Mouse (Mus musculus) lung, embryonic 15.5 days (tissue): ENCODE data around the gene Smyd3. TPM values are rescaled to one million over a fixed set of nuclear protein-coding genes. Genes with fewer than 3 reads are reported as not detected.

Source experiments
- ATAC-seq: fragments of 200-750 bp; cut with Nextera tagmentation; 2 replicates; pipeline ENCODE4 v1.8.0; 2017; ENCODE audit warnings: moderate number of reproducible peaks, borderline replicate concordance; ENCODE audit not compliant: low FRiP score, low TSS enrichment; ENCODE audit errors: extremely low read depth
- H3K27ac ChIP-seq: fragments of 300-500 bp; sonication (generic); 2 replicates; pipeline ENCODE4 v1.5.1; 2015; ENCODE audit warnings: moderate library complexity, mild to moderate bottlenecking, inconsistent platforms
- H3K27me3 ChIP-seq: fragments of 300-500 bp; sonication (generic); 2 replicates; pipeline ENCODE4 v1.6.1; 2015; ENCODE audit warnings: inconsistent platforms
- H3K36me3 ChIP-seq: fragments of 300-500 bp; sonication (generic); 2 replicates; pipeline ENCODE4 v1.6.1; 2015; ENCODE audit warnings: inconsistent platforms
- H3K4me1 ChIP-seq: fragments of 300-500 bp; sonication (generic); 2 replicates; pipeline ENCODE4 v1.6.1; 2015; ENCODE audit warnings: inconsistent platforms
- H3K4me2 ChIP-seq: fragments of 300-500 bp; sonication (generic); 2 replicates; pipeline ENCODE4 v1.6.1; 2015; ENCODE audit warnings: inconsistent platforms, mild to moderate bottlenecking, moderate library complexity
- H3K4me3 ChIP-seq: fragments of 300-500 bp; sonication (generic); 2 replicates; pipeline ENCODE4 v1.5.1; 2015; ENCODE audit warnings: mild to moderate bottlenecking, inconsistent platforms
- H3K9ac ChIP-seq: fragments of 300-500 bp; sonication (generic); 2 replicates; pipeline ENCODE4 v1.6.1; 2015; ENCODE audit warnings: inconsistent platforms
- H3K9me3 ChIP-seq: fragments of 300-500 bp; sonication (generic); 2 replicates; pipeline ENCODE4 v1.6.1; 2016; ENCODE audit warnings: inconsistent platforms
- WGBS: fragments of 180-500 bp; shearing (Covaris S2); methylation state at CpG from one replicate; pipeline ENCODE4 v1.1.7; 2015; 5-methylcytosine and 5-hydroxymethylcytosine counted together
- polyA plus RNA-seq: library from polyadenylated mRNA; unstranded; fragments of >200 nt; fragmentation: Nextera tagmentation; extraction: Ambion mirVana; gene quantifications from 2 replicates; pipeline ENCODE4 v1.2.1, GENCODE M21; 2015

Smyd3 gene
- polyA plus RNA-seq, 1 experiment from 2014 or later, result 18.3 TPM

DNA sequence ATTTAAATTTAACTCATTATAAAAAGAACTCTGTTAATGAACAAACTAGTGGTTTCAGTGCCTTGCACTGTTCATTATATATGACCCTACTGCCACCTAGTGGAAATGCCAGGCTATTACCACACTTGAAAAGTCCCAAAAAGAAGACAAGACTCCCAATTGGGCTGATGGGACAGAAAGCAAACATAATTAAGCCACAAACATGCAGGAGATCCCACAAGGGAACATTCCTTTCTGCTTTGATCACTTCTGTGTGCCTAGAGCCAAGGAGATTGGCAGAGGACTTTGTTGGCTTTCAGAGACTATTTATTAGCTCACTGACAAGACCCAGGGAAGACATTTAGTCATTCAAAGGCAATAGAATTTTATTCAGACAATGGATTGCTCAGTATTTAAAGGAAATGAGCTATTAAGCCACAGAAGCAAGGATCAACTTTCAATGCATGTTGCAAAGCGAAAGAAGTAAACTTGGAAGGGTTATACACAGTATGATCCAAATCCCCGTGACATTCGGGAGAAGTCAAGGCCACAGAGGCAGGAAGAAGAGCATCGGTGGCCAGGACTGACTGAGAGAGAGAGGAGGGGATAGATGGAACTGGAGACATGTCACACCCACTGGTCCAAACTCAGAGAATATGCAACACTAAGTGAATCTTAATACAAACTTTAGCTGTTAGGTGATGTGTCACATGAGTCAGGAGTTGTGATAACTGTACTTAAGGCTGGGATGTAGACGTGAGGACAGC, 40.5 kb downstream of the Smyd3 start:
- no peaks in the 10 kb centered on the region for H3K27me3 ChIP-seq
- ATAC-seq, result peak; percentile 63; the same call in 1 of the 2 replicates
- 61% methylated on average over 5 of the region's 5 CpGs for WGBS

DNA sequence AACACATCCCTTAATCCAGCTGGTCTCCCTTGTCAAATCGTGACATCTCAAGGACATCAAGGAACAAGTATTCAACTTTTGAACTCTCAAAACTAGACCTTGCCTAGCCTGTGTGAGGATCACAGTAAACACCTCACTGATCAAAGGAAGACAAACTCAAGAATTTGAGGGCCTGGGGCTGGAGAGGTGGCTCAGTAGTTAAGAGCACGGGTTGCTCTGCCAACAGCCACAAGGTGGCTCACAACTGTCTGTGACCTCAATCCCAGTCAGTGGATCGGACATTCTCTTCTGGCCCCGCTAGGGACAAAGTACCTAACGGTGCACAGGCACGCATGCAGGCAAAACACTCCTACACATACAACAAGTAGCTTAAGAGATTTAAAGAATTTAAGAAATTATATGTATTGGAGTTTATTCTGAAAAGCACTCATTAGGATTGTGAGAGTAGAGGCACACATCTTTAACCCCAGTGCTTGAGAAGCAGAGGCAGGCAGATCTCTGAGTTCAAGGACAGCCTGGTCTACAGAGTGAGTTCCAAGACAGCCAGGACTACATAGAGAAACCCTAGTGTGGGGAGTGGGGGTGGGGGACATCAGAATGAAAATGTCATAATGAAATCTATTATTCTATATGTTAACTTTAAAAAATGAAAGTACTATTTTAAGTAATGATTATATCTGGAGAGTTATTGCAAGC, 41.2 kb downstream of the Smyd3 start:
- no peak overlapping the region for H3K4me3 ChIP-seq
- 51% methylated on average over 6 of the region's 6 CpGs for WGBS
- no peak overlapping the region for H3K4me2 ChIP-seq
- H3K4me1 ChIP-seq, result no peaks in the 10 kb centered on the region; the same call in 1 of the 2 replicates
- H3K27ac ChIP-seq, result no peak overlapping the region
- H3K9ac ChIP-seq, result no peak overlapping the region
- H3K36me3 ChIP-seq, result no peaks in the 10 kb centered on the region; the same call in 1 of the 2 replicates
- H3K27me3 ChIP-seq, result no peaks in the 10 kb centered on the region
- H3K9me3 ChIP-seq, result peaks cover 4% of the 10 kb centered on the region; the same call in 1 of the 2 replicates
- ATAC-seq, result peak; percentile 6; the same call in 1 of the 2 replicates

More for the DNA sequence above, 40.5 kb downstream of the Smyd3 start:
- Histone ChIP-seq H3K27ac (no peak overlapping the region), H3K4me1 (no peaks in the 10 kb centered on the region; the same call in 1 of the 2 replicates), H3K9me3 (peaks cover 3% of the 10 kb centered on the region; the same call in 1 of the 2 replicates), H3K9ac (no peak overlapping the region), H3K4me3 (no peak overlapping the region), H3K4me2 (no peak overlapping the region), H3K36me3 (no peaks in the 10 kb centered on the region; the same call in 1 of the 2 replicates)

DNA sequence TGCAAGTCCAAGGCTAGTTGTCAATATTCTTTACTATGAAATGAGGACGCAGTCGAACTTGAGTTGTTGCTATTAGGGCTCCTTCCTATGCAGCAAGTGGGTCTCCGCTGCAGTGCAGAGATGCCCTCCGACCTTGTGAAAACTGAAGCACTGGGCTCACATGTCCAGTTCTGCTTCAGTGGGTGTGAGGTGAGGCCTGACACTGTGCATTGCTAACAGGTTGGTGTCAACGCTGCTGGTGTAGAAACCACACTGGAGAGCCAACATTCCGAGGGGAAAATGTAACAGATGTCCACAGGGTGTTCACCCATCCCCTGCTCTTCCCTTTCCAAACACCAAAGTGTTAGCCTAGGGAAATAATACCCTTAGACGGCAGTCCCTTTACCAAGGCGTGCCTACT, 43.1 kb downstream of the Smyd3 start:
- H3K27me3 ChIP-seq, result no peaks in the 10 kb centered on the region
- H3K9ac ChIP-seq, result no peak overlapping the region
- WGBS, result 46% methylated on average over 8 of the region's 8 CpGs
- ATAC-seq, result no peak
- no peaks in the 10 kb centered on the region; the same call in 1 of the 2 replicates for H3K36me3 ChIP-seq
- H3K4me2 ChIP-seq, result no peak overlapping the region
- H3K4me1 ChIP-seq, result no peaks in the 10 kb centered on the region; the same call in 1 of the 2 replicates
- no peak overlapping the region for H3K4me3 ChIP-seq
- H3K9me3 ChIP-seq, result peaks cover 4% of the 10 kb centered on the region; the same call in 1 of the 2 replicates
- no peak overlapping the region for H3K27ac ChIP-seq

DNA sequence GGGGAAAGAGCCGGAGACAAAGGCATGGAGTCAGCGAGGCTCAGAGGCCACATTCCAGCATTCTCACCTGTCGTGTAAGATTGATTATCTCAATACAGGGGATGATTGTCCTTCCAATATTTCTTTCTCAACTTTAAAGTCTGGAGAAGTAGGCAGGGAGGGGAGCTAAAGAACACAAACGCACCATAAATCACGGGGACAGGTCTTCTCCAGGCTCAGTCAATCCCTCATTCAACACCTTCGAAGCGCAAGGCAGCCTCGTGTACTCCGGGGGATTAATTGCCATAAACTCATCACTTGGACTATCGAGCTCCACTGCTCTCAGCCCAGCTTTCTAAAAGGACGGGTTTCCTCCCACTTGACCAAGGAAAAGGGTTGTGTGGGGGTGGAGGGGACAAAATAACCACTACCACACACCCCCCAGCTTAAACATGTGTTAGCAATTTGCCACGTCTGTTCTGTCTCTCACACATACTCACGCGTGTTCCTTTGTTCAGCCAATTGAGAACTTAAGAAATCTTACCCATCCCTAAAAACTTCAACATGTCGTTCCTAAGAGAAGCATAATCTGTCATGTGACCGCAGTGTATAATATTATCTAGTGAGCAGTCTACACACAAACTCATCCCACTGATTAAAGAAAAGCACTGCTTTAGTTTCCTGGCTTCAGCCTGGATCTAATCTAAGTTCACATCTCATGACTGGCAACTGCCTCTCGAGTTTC, 43.8 kb downstream of the Smyd3 start:
- Histone ChIP-seq H3K9ac (no peak overlapping the region), H3K27ac (no peak overlapping the region), H3K4me2 (no peak overlapping the region), H3K9me3 (peaks cover 4% of the 10 kb centered on the region; the same call in 1 of the 2 replicates), H3K4me1 (no peaks in the 10 kb centered on the region; the same call in 1 of the 2 replicates), H3K27me3 (no peaks in the 10 kb centered on the region), H3K4me3 (no peak overlapping the region), H3K36me3 (no peaks in the 10 kb centered on the region; the same call in 1 of the 2 replicates)
- no peak for ATAC-seq
- 41% methylated on average over 17 of the region's 17 CpGs for WGBS

DNA sequence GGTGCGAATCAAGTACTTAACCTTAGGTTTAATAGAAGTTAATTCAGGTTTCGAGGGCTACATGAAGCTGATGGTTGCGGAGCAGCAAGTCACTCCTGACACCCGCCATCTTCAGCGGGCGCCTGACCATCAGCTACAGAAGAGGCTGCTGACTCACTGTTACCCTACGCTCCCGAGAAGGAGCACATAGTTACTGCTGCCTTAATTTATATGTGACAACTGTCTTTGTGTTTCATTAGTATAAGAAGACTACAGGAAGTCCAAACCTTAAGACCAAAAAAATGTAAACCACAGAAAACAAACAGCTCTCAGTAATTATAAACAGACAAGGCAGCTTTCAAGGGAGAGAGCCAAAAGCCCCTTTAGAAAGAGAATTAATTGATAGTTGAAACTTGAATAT, 49.9 kb downstream of the Smyd3 start:
- Histone ChIP-seq H3K4me1 (no peaks in the 10 kb centered on the region), H3K27me3 (no peaks in the 10 kb centered on the region), H3K9me3 (peaks cover 4% of the 10 kb centered on the region; the same call in 1 of the 2 replicates), H3K27ac (no peak overlapping the region), H3K9ac (no peak overlapping the region), H3K4me2 (no peak overlapping the region), H3K4me3 (no peak overlapping the region), H3K36me3 (no peaks in the 10 kb centered on the region; the same call in 1 of the 2 replicates)
- ATAC-seq, result no peak
- 68% methylated on average over 8 of the region's 8 CpGs for WGBS

DNA sequence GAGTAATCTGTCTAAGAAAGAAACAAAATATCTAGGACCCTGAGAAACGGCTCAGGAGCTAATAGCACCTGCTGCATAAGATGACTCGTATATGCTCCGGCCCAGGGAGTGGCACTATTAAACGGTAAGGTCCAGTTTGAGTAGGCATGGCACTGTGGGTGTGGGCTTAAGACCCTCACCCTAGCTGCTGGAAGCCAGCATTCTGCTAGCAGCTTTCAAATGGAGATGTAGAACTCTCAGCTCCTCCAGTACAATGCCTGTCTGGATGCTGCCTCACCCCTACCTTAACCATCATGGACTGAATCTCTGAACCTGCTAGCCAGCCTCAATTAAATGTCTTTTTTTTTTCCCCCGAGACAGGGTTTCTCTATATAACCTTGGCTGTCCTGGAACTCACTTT, 55.5 kb downstream of the Smyd3 start:
- no peak for ATAC-seq
- H3K4me2 ChIP-seq, result no peak overlapping the region
- H3K9me3 ChIP-seq, result no peaks in the 10 kb centered on the region
- 82% methylated on average over 5 of the region's 5 CpGs for WGBS
- no peaks in the 10 kb centered on the region for H3K27me3 ChIP-seq
- H3K4me3 ChIP-seq, result no peak overlapping the region
- no peak overlapping the region for H3K27ac ChIP-seq
- peaks cover 4% of the 10 kb centered on the region for H3K4me1 ChIP-seq
- H3K9ac ChIP-seq, result no peak overlapping the region
- no peaks in the 10 kb centered on the region for H3K36me3 ChIP-seq

DNA sequence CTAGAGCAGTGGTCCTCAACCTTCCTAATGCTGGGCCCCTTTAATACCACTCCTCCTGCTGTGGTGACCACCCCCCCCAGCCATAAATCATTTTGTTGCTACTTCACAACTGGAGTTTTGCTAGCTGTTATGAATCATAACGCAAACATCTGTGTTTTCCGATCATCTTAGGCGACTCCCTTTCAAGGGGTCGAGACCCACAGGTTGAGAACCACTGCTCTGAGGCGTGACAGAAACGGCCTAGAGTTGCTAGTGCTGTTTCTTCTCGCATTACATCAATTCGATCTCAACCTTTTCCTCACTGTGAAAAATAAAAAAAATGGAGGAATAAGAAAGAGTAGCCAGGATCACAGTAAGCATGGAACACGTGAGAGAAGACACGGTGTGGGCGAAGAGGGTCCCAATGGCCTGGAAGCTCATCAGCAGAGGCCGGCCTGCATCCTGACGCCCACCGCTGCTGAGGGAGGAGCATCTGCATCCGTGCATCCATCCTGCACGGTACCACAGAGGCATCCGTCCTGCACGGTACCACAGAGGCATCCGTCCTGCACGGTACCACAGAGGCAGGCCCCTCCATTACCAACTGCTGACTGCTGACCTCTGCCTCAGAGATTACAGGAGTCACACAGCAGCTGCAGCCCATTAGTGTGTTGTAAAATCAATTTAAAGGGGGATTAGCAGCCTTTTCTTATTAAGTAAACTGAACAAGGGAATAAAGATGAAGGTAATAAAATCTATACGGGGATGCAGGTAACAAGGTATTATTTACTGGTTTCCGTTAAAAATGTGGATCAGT, 56.6 kb downstream of the Smyd3 start:
- H3K9me3 ChIP-seq, result no peaks in the 10 kb centered on the region
- H3K9ac ChIP-seq, result no peak overlapping the region
- no peaks in the 10 kb centered on the region for H3K36me3 ChIP-seq
- no peak overlapping the region for H3K27ac ChIP-seq
- H3K4me2 ChIP-seq, result no peak overlapping the region
- no peak for ATAC-seq
- H3K4me1 ChIP-seq, result peaks cover 10% of the 10 kb centered on the region
- H3K4me3 ChIP-seq, result no peak overlapping the region
- H3K27me3 ChIP-seq, result no peaks in the 10 kb centered on the region
- WGBS, result 76% methylated on average over 22 of the region's 22 CpGs

DNA sequence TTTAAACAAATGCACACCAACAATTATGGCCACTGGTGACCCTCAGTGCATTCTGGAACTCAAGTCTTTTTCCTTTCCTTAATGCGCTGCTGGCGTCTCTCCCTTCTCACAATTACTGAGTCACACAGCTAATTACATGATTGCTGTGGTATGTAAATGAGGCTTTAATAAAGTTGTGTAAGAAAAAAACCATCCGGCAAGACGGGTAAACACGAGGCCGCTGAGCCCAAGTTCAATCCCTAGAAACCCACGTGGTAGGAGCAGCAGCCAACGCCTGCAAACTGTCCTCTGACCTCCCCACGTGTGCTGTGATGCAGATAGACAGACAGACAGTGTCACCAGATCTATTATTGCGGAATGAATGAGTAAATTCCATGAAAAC, 58.9 kb downstream of the Smyd3 start:
- Histone ChIP-seq H3K27ac (peak overlapping the region; percentile 63), H3K4me3 (no peak overlapping the region), H3K27me3 (no peaks in the 10 kb centered on the region), H3K4me1 (peaks cover 14% of the 10 kb centered on the region), H3K36me3 (no peaks in the 10 kb centered on the region), H3K4me2 (no peak overlapping the region), H3K9ac (no peak overlapping the region), H3K9me3 (no peaks in the 10 kb centered on the region)
- ATAC-seq, result peak; percentile 81
- WGBS, result 33% methylated on average over 10 of the region's 10 CpGs

DNA sequence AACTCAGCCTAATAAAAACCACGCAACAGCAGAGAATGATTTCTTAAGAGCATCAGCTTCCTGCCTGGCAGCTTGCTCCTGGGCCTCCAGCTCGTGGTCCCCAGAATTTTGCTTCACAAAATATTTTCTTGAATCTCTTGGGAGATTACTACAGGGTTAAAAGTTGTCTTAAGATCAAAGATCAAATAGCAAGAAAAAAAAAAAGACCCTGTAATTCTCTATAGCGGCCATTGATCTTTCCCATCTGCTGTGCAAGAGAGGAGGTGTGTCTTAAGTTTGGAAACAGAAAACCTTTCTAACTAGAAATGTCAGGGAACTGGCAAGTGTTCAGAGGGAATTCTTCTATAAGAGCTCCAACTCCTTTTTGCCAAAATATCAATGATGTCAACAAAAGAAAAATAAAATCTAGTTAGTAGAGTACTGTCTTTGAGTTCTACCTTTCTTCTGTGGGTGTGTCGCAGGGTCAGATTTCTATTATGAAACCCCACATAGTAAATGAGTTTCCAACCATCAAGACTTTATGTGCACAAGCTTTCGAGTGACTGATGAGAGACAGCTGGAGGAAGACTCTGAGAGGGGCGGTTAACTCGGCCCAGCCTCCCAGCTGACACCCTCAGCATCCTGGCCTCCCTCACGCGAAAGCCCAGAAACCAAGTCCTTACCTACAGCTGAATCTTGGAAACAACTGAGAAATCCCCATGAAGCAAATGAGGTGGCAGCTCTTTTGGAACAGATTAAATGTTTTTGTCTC, 59.4 kb downstream of the Smyd3 start:
- Histone ChIP-seq H3K4me2 (no peak overlapping the region), H3K27me3 (no peaks in the 10 kb centered on the region), H3K4me1 (peaks cover 14% of the 10 kb centered on the region), H3K27ac (peak overlapping the region; percentile 63), H3K9me3 (no peaks in the 10 kb centered on the region), H3K9ac (no peak overlapping the region), H3K4me3 (no peak overlapping the region), H3K36me3 (no peaks in the 10 kb centered on the region)
- WGBS, result 23% methylated on average over 9 of the region's 9 CpGs
- peak; percentile 88 for ATAC-seq

DNA sequence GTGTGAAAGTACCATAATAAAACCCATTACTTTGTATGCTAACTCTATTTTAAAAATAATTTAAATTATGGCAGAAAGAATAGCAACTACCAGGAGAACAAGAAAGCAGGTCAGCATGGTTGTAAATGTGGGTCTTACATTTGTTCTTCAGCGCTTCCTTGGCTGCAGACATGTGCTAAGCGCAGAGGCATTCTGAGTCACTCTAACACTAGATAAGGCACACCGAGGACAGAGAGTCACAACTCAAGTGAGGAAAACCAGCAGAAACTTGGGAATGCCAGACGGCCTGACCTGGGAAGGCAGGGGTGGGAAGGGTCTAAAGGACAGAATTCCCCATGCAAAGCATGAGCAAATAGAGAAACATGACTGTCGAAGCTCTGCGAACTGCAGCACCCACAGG, 63.2 kb downstream of the Smyd3 start:
- Histone ChIP-seq H3K4me1 (peaks cover 14% of the 10 kb centered on the region), H3K36me3 (no peaks in the 10 kb centered on the region), H3K27ac (no peak overlapping the region), H3K27me3 (no peaks in the 10 kb centered on the region), H3K4me3 (no peak overlapping the region), H3K4me2 (no peak overlapping the region), H3K9ac (no peak overlapping the region), H3K9me3 (no peaks in the 10 kb centered on the region)
- 49% methylated on average over 6 of the region's 6 CpGs for WGBS
- no peak for ATAC-seq
